Mouse (Mus musculus) MEL (cell line): ENCODE results near the gene Ergic1. TPM values are rescaled to one million over a fixed set of nuclear protein-coding genes. Genes with fewer than 3 reads are reported as not detected.

Source experiments
- DNase-seq: peaks from one replicate; pipeline ENCODE4 v3.0.0; 2011; ENCODE audit warnings: low read depth, low spot score
- H3K27ac ChIP-seq: 2 replicates; pipeline ENCODE4 v1.5.1; 2012; ENCODE audit warnings: low read depth, mild to moderate bottlenecking, control low read depth, low read length, moderate library complexity; ENCODE audit not compliant: control insufficient read depth
- H3K27me3 ChIP-seq, 2 experiments: fragments of 150-350 bp in 1 of 2; sonication (generic) in 1 of 2; 2 replicates each; pipeline ENCODE4 v1.6.1; 2012; ENCODE audit warnings: low read length in 2 of 2, mild to moderate bottlenecking in 2 of 2, improper control_type of control experiment in 1 of 2, moderate library complexity in 1 of 2; ENCODE audit not compliant: insufficient read depth in 2 of 2, control insufficient read depth in 1 of 2
- H3K36me3 ChIP-seq, 2 experiments: 2 replicates each; pipeline ENCODE4 v1.6.1; 2012 to 2014; ENCODE audit warnings: low read length in 2 of 2, improper control_type of control experiment in 1 of 2, inconsistent platforms in 1 of 2, mild to moderate bottlenecking in 1 of 2; ENCODE audit not compliant: insufficient read depth in 2 of 2, control insufficient read depth in 1 of 2
- H3K4me1 ChIP-seq, 2 experiments: fragments of 150-350 bp in 1 of 2; sonication (generic) in 1 of 2; 2 replicates each; pipeline ENCODE4 v1.6.1; 2012; ENCODE audit warnings: low read length in 2 of 2, improper control_type of control experiment in 1 of 2, mild to moderate bottlenecking in 1 of 2; ENCODE audit not compliant: insufficient read depth in 2 of 2, control insufficient read depth in 1 of 2
- H3K4me3 ChIP-seq, 2 experiments: fragments of 150-350 bp in 1 of 2; sonication (generic) in 1 of 2; 2 replicates each; pipeline ENCODE4 v1.5.1; 2012; ENCODE audit warnings: low read depth in 2 of 2, low read length in 2 of 2, mild to moderate bottlenecking in 2 of 2, moderate library complexity in 2 of 2, control low read depth in 1 of 2, improper control_type of control experiment in 1 of 2; ENCODE audit not compliant: control insufficient read depth in 1 of 2, insufficient read depth in 1 of 2
- H3K79me2 ChIP-seq: 2 replicates; pipeline ENCODE4 v1.6.1; 2012; ENCODE audit warnings: mild to moderate bottlenecking, low read length, moderate library complexity; ENCODE audit not compliant: control insufficient read depth, poor library complexity, insufficient read depth
- H3K9ac ChIP-seq: 2 replicates; pipeline ENCODE4 v1.6.1; 2012; ENCODE audit warnings: low read depth, mild to moderate bottlenecking, control low read depth, low read length, moderate library complexity; ENCODE audit not compliant: control insufficient read depth, poor library complexity, severe bottlenecking
- H3K9me3 ChIP-seq: fragments of 150-350 bp; sonication (generic); replicated peaks from 2 replicates; pipeline ENCODE4 v1.6.1; 2012; ENCODE audit warnings: mild to moderate bottlenecking, low read length, improper control_type of control experiment, moderate library complexity; ENCODE audit not compliant: insufficient read depth
- BHLHE40 ChIP-seq: IDR thresholded peaks from 2 replicates; pipeline ENCODE4 v1.6.1; 2012; ENCODE audit warnings: low read depth, mild to moderate bottlenecking, inconsistent platforms, low read length, improper control_type of control experiment, borderline replicate concordance
- E2F4 ChIP-seq: IDR thresholded peaks from 2 replicates; pipeline ENCODE4 v1.6.1; 2011; ENCODE audit warnings: low read depth, low read length, improper control_type of control experiment, borderline replicate concordance
- EP300 ChIP-seq, 2 experiments: IDR thresholded peaks; 2 replicates each; pipeline ENCODE4 v1.6.1; 2011; ENCODE audit warnings: improper control_type of control experiment in 2 of 2, low read length in 2 of 2, low read depth in 1 of 2, mild to moderate bottlenecking in 1 of 2
- ETS1 ChIP-seq: IDR thresholded peaks from 2 replicates; pipeline ENCODE4 v1.6.1; 2012; ENCODE audit warnings: low read depth, mild to moderate bottlenecking, inconsistent platforms, low read length, improper control_type of control experiment, moderate library complexity
- GABPA ChIP-seq: IDR thresholded peaks from 2 replicates; pipeline ENCODE4 v1.6.1; 2012; ENCODE audit warnings: low read depth, mild to moderate bottlenecking, inconsistent platforms, low read length, improper control_type of control experiment, moderate library complexity
- GATA1 ChIP-seq: IDR thresholded peaks from 2 replicates; pipeline ENCODE4 v1.6.1; 2011; ENCODE audit warnings: low read depth, low read length, improper control_type of control experiment
- HCFC1 ChIP-seq: IDR thresholded peaks from 2 replicates; pipeline ENCODE4 v1.6.1; 2012; ENCODE audit warnings: low read depth, mild to moderate bottlenecking, inconsistent platforms, low read length, improper control_type of control experiment, moderate library complexity
- JUND ChIP-seq: IDR thresholded peaks from 2 replicates; pipeline ENCODE4 v1.6.1; 2011; ENCODE audit warnings: low read depth, mild to moderate bottlenecking, improper control_type of control experiment, low read length
- KAT2A ChIP-seq: conservative IDR thresholded peaks from 2 replicates; pipeline ENCODE4 v1.6.1; 2012; ENCODE audit warnings: low read depth, low read length, improper control_type of control experiment, inconsistent platforms
- MAX ChIP-seq: IDR thresholded peaks from 2 replicates; pipeline ENCODE4 v1.6.1; 2011; ENCODE audit warnings: low read length, improper control_type of control experiment
- MEF2A ChIP-seq: IDR thresholded peaks from 2 replicates; pipeline ENCODE4 v1.6.1; 2014; ENCODE audit warnings: low read depth, mild to moderate bottlenecking, inconsistent platforms, low read length, improper control_type of control experiment; ENCODE audit not compliant: poor library complexity, insufficient replicate concordance, severe bottlenecking; ENCODE audit errors: extremely low read depth
- MYB ChIP-seq: IDR thresholded peaks from 2 replicates; pipeline ENCODE4 v1.6.1; 2011; ENCODE audit warnings: mild to moderate bottlenecking, low read depth, low read length, improper control_type of control experiment
- MYC ChIP-seq: IDR thresholded peaks from 2 replicates; pipeline ENCODE4 v1.6.1; 2011; ENCODE audit warnings: low read depth, mild to moderate bottlenecking, low read length, improper control_type of control experiment, moderate library complexity
- NRF1 ChIP-seq: IDR thresholded peaks from 2 replicates; pipeline ENCODE4 v1.6.1; 2014; ENCODE audit warnings: low read depth, mild to moderate bottlenecking, inconsistent platforms, low read length, improper control_type of control experiment, moderate library complexity; ENCODE audit not compliant: poor library complexity, insufficient read depth, severe bottlenecking
- POLR2A ChIP-seq, 2 experiments: IDR thresholded peaks; 2 replicates each; pipeline ENCODE4 v1.6.1; 2011 to 2012; ENCODE audit warnings: low read length in 2 of 2, mild to moderate bottlenecking in 2 of 2, control low read depth in 1 of 2, improper control_type of control experiment in 1 of 2, low read depth in 1 of 2, moderate library complexity in 1 of 2; ENCODE audit not compliant: control insufficient read depth in 1 of 2, insufficient read depth in 1 of 2, poor library complexity in 1 of 2
- POLR2AphosphoS5 ChIP-seq: IDR thresholded peaks from 2 replicates; pipeline ENCODE4 v1.6.1; 2012; ENCODE audit warnings: low read depth, borderline replicate concordance, mild to moderate bottlenecking, inconsistent platforms, low read length, moderate library complexity, mixed read lengths
- RCOR1 ChIP-seq: IDR thresholded peaks from 2 replicates; pipeline ENCODE4 v1.6.1; 2012; ENCODE audit warnings: low read depth, mild to moderate bottlenecking, inconsistent platforms, low read length, improper control_type of control experiment
- SIN3A ChIP-seq: IDR thresholded peaks from 2 replicates; pipeline ENCODE4 v1.6.1; 2012; ENCODE audit warnings: low read length, improper control_type of control experiment, inconsistent platforms
- SMC3 ChIP-seq: IDR thresholded peaks from 2 replicates; pipeline ENCODE4 v1.6.1; 2011; ENCODE audit warnings: low read depth, low read length, improper control_type of control experiment
- TAL1 ChIP-seq: IDR thresholded peaks from 2 replicates; pipeline ENCODE4 v1.6.1; 2012; ENCODE audit warnings: mild to moderate bottlenecking, inconsistent platforms, low read length, moderate library complexity, mixed read lengths
- TBP ChIP-seq: IDR thresholded peaks from 2 replicates; pipeline ENCODE4 v1.8.0; 2011; ENCODE audit warnings: low read depth, low read length, improper control_type of control experiment
- UBTF ChIP-seq: IDR thresholded peaks from 2 replicates; pipeline ENCODE4 v1.6.1; 2012; ENCODE audit warnings: low read depth, mild to moderate bottlenecking, inconsistent platforms, low read length, improper control_type of control experiment, moderate library complexity, borderline replicate concordance; ENCODE audit not compliant: insufficient read depth
- USF1 ChIP-seq: IDR thresholded peaks from 2 replicates; pipeline ENCODE4 v1.6.1; 2014; ENCODE audit warnings: low read depth, mild to moderate bottlenecking, inconsistent platforms, low read length, improper control_type of control experiment, moderate library complexity
- USF2 ChIP-seq, 2 experiments: IDR thresholded peaks; 2 replicates each; pipeline ENCODE4 v1.6.1; 2011 to 2012; ENCODE audit warnings: improper control_type of control experiment in 2 of 2, low read length in 2 of 2, borderline replicate concordance in 1 of 2, inconsistent platforms in 1 of 2, low read depth in 1 of 2, mild to moderate bottlenecking in 1 of 2; ENCODE audit not compliant: insufficient read depth in 1 of 2
- ZC3H11A ChIP-seq: IDR thresholded peaks from 2 replicates; pipeline ENCODE4 v1.6.1; 2012; ENCODE audit warnings: low read depth, mild to moderate bottlenecking, inconsistent platforms, low read length, improper control_type of control experiment
- ZKSCAN1 ChIP-seq: IDR thresholded peaks from 2 replicates; pipeline ENCODE4 v1.6.1; 2012; ENCODE audit warnings: low read depth, mild to moderate bottlenecking, inconsistent platforms, low read length, improper control_type of control experiment, moderate library complexity
- ZMIZ1 ChIP-seq: IDR thresholded peaks from 2 replicates; pipeline ENCODE4 v1.6.1; 2012; ENCODE audit warnings: low read depth, mild to moderate bottlenecking, inconsistent platforms, low read length, improper control_type of control experiment, moderate library complexity
- polyA plus RNA-seq, 2 experiments: library from polyadenylated mRNA; stranded (reverse) in 1 of 2; unstranded in 1 of 2; fragments of >175 nt in 1 of 2; fragments of >200 nt in 1 of 2; gene quantifications; 2 replicates each; pipeline versions ENCODE4 v1.2.1 to v1.2.4; 2012; ENCODE audit warnings: low replicate concordance in 2 of 2, low read depth in 1 of 2; ENCODE audit not compliant: insufficient read length in 2 of 2, insufficient read depth in 1 of 2, missing spikeins in 1 of 2
- total RNA-seq: library from RNA; depleted of rRNA; stranded (reverse); fragments of 300-350 nt; gene quantifications from 2 replicates; pipeline ENCODE4 v1.2.3, GENCODE M21; 2012

The Ergic1 gene
- total and polyA plus RNA-seq, 3 experiments = 78.5 to 730 (median 95.6) TPM

DNA sequence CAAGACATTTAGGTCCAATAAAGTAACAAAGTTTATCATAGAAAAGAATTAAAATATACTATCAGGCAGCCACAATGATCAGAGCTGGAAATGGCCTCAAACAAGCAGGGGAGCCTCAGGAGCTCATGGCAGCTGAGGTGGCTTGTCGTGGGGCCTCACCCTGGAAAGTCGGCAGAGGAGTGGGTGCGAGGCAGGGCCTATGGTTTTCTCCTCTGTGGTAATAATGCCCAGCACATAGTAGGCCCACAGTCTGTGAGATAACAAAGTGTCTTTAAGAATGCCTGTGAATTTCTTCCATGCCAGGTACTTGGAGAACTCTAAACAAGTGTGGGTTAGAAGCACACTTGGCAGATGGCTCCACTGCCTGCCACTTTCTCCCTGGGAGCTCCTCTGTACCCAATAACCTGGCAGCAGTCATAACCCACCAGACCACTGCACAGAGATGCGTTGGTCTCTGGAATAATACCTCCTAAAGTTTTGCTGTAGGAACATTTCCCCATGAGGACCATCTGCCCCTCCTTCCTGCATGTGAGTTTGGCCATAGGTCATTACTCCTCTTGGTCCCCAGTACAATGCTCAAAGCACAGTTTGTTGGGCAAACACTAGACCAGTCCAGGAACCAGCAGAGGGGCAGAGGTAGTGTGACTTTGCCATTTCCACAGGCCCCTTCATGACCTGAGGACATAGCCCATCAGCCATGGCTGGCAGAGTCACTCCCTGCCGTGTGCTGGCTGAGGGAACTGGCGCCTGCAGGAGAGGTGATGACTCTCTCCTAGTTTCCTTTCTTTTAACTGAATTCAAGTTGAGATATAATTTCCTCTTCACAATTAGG, 47.6 kb upstream of the Ergic1 start:
- no peaks in the 10 kb centered on the region for H3K27me3 ChIP-seq
- 0 out of 2 replicates have a peak, but pooled peaks have one; percentile 24 for TF ChIP-seq MAX
- TF ChIP-seq TBP = no peak
- TF ChIP-seq ZKSCAN1 = peak; percentile 94
- H3K79me2 ChIP-seq = peaks cover under 1% of the 10 kb centered on the region; the same call in 1 of the 2 replicates
- peaks cover 0 to 31% of the 10 kb centered on the region in 2 experiments; a peak in 2 of 4 replicates for H3K36me3 ChIP-seq
- no peak for DNase-seq
- H3K9me3 ChIP-seq = no peaks in the 10 kb centered on the region
- no peak overlapping the region for H3K4me3 ChIP-seq
- peaks cover 18 to 55% of the 10 kb centered on the region in 2 experiments for H3K4me1 ChIP-seq
- H3K9ac ChIP-seq = 0 out of 2 replicates have a peak overlapping the region, but pooled peaks have one; percentile 1
- H3K27ac ChIP-seq = peak overlapping the region; percentile 81

DNA sequence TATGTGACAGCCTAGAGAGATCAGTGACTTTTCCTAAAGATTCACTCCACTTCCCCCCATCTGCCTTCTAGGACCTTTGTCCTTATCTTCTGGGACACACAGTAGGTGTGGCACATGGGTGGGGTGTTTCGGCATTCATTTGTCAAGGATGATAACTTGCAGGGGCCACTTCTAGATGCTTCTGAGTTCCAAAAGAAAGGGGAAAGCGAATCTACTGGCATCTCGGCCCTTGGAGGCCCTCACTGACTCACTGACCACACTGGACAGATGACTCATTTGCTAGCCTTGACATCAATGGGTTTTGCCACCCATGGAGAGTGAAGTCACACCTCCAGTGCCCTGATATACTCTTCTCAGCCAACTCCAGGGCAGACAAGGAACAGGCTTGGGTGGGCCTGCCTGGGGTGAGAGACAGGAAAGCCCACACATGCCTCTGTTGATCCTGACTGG, 46.7 kb upstream of the Ergic1 start:
- Histone ChIP-seq H3K27me3 (no peaks in the 10 kb centered on the region), H3K4me3 (no peak overlapping the region), H3K9me3 (no peaks in the 10 kb centered on the region), H3K36me3 (peaks cover 0 to 31% of the 10 kb centered on the region in 2 experiments; a peak in 2 of 4 replicates), H3K79me2 (no peaks in the 10 kb centered on the region), H3K4me1 (peaks cover 16 to 55% of the 10 kb centered on the region in 2 experiments), H3K9ac (peak overlapping the region; percentile 26; the same call in 1 of the 2 replicates), H3K27ac (peak overlapping the region; percentile 81)
- DNase-seq = peak; percentile 73
- TF ChIP-seq ETS1 (peak; percentile 83), MAX (peak; percentile 57; the same call in 1 of the 2 replicates), NRF1 (no peak), USF2 (IDR thresholded peaks at IDR 0.05; ENCODE audit: borderline replicate concordance in 1 of 2, insufficient read depth in 1 of 2, low read depth in 1 of 2, low read length in 2 of 2) (no peak), ZMIZ1 (peak; percentile 84; the same call in 1 of the 2 replicates), BHLHE40 (peak; percentile 50; the same call in 1 of the 2 replicates), GATA1 (peak; percentile 84), USF1 (0 out of 2 replicates have a peak, but pooled peaks have one; percentile 9), SIN3A (peak; percentile 73), POLR2A (IDR thresholded peaks at IDR 0.05; ENCODE audit: control insufficient read depth in 1 of 2, insufficient read depth in 1 of 2, low read depth in 1 of 2, low read length in 2 of 2, poor library complexity in 1 of 2) (no peak), KAT2A (no peak), TBP (no peak), E2F4 (0 out of 2 replicates have a peak, but pooled peaks have one; percentile 20), RCOR1 (peak; percentile 86), TAL1 (peak; percentile 73), HCFC1 (no peak), EP300 (IDR thresholded peaks at IDR 0.05; ENCODE audit: low read depth in 1 of 2, low read length in 2 of 2) (peak; percentile 91), SMC3 (no peak), ZC3H11A (no peak), POLR2AphosphoS5 (no peak), UBTF (no peak), JUND (peak; percentile 73; the same call in 1 of the 2 replicates), MYB (no peak), ZKSCAN1 (peak; percentile 98), GABPA (no peak), MEF2A (no peak), MYC (peak; percentile 39; the same call in 1 of the 2 replicates)
